In genomic region chr1:80719436-80719835, GRCm38 (mm10) we compare ENCODE assay signal across 16 mouse cellular contexts. TPM values are rescaled to one million over a fixed set of nuclear protein-coding genes. Genes with fewer than 3 reads are reported as not detected.
DNase-seq lines count a peak whose midpoint lies in the region; ATAC-seq and TF ChIP-seq lines count a peak whose summit lies in the region.
"Had no signal": no experiment of that assay in that cellular context is flagged by ENCODE, and none has a peak within 500 bp of the region (broad histone marks: within the 10 kb centered on the region; RNA-seq: fewer than 3 reads in every experiment).

No protein-coding gene starts in this region.

- no peaks in the 10 kb centered on the region for H3K27me3 ChIP-seq in kidney, adult 2 months (replicated peaks; ENCODE audit: control insufficient read depth, insufficient read depth, low read length)
- H3K27me3 ChIP-seq in kidney, embryonic 15.5 days = no peaks in the 10 kb centered on the region
- H3K27me3 ChIP-seq: embryonic facial prominence, embryonic 12.5 days; forebrain, embryonic 15.5 days; limb, embryonic 12.5 days; liver, embryonic 13.5 days had no signal

- no peak overlapping the region for H3K4me3 ChIP-seq in kidney, adult 2 months (ENCODE audit: insufficient read depth, low read depth, low read length)
- H3K4me3 ChIP-seq in kidney, embryonic 15.5 days (replicated peaks) = no peak overlapping the region
- H3K4me3 ChIP-seq: embryonic facial prominence, embryonic 12.5 days; forebrain, embryonic 15.5 days; hindbrain, embryonic 10.5 days; layer of hippocampus, adult 2 months; limb, embryonic 12.5 days; liver, embryonic 13.5 days had no signal

- H3K4me2 ChIP-seq in kidney, embryonic 15.5 days = no peak overlapping the region
- H3K4me2 ChIP-seq: embryonic facial prominence, embryonic 12.5 days; forebrain, embryonic 15.5 days; limb, embryonic 12.5 days; liver, embryonic 13.5 days had no signal

- TF ChIP-seq CTCF in kidney, adult 2 months (conservative IDR thresholded peaks at IDR 0.05; ENCODE audit: insufficient read depth, insufficient read length, low read depth, low read length) = no peak

- no peak for ATAC-seq in kidney, embryonic 15.5 days (replicated peaks; ENCODE audit: low FRiP score)
- peak; percentile 29; the same call in 1 of the 2 replicates for ATAC-seq in granulocyte monocyte progenitor cell, adult 5-6 weeks (replicated peaks; ENCODE audit: poor library complexity, severe bottlenecking)
- ATAC-seq in monocyte, adult 5-6 weeks (replicated peaks; ENCODE audit: insufficient number of reproducible peaks, low FRiP score, low TSS enrichment, poor library complexity, severe bottlenecking) = no peak
- ATAC-seq: forebrain, embryonic 15.5 days; Patski had no signal

- no peak overlapping the region for H3K27ac ChIP-seq in kidney, adult 2 months (ENCODE audit: insufficient read depth, low read depth, low read length)
- no peak overlapping the region for H3K27ac ChIP-seq in kidney, embryonic 15.5 days
- H3K27ac ChIP-seq: embryonic facial prominence, embryonic 12.5 days; forebrain, embryonic 15.5 days; hindbrain, embryonic 10.5 days; layer of hippocampus, adult 2 months; limb, embryonic 12.5 days; liver, embryonic 13.5 days had no signal

- H3K9ac ChIP-seq in kidney, embryonic 15.5 days = no peak overlapping the region
- H3K9ac ChIP-seq: embryonic facial prominence, embryonic 12.5 days; forebrain, embryonic 15.5 days; limb, embryonic 12.5 days; liver, embryonic 13.5 days had no signal

- H3K36me3 ChIP-seq in kidney, adult 2 months (ENCODE audit: control insufficient read depth, insufficient read depth, low read length) = no peaks in the 10 kb centered on the region
- no peaks in the 10 kb centered on the region for H3K36me3 ChIP-seq in kidney, embryonic 15.5 days
- H3K36me3 ChIP-seq: embryonic facial prominence, embryonic 12.5 days; forebrain, embryonic 15.5 days; hindbrain, embryonic 10.5 days; limb, embryonic 12.5 days; liver, embryonic 13.5 days had no signal

- DNase-seq in cerebellum, postnatal 14 days = peak; percentile 20 to 43
- no peak for DNase-seq in cerebellum, adult 11-12 months
- peak; percentile 10 for DNase-seq in kidney, adult 2 months
- peak; percentile 41 for DNase-seq in CD4-positive helper T cell, adult 2 months (ENCODE audit: low read depth, low spot score)
- DNase-seq in layer of hippocampus, adult 8-10 months (ENCODE audit: low spot score in 2 of 2) = no peak
- DNase-seq: liver, embryonic 13.5 days; midbrain, embryonic 14.5 days had no signal

- 73% methylated on average over 6 of the region's 6 CpGs for WGBS in kidney, adult 2 months
- 81% methylated on average over 6 of the region's 6 CpGs for WGBS in kidney, embryonic 15.5 days

- no peak for TF ChIP-seq POLR2A in kidney, adult 2 months (IDR thresholded peaks at IDR 0.05; ENCODE audit: low read depth, low read length)

- no peaks in the 10 kb centered on the region for H3K9me3 ChIP-seq in kidney, embryonic 15.5 days (replicated peaks)
- H3K9me3 ChIP-seq: embryonic facial prominence, embryonic 12.5 days; forebrain, embryonic 15.5 days; hindbrain, embryonic 10.5 days; limb, embryonic 12.5 days; liver, embryonic 13.5 days had no signal

- H3K4me1 ChIP-seq in kidney, adult 2 months (ENCODE audit: control insufficient read depth, insufficient read depth, low read length) = no peaks in the 10 kb centered on the region
- 0 out of 2 replicates have a peak, but pooled peaks cover 3% of the 10 kb centered on the region for H3K4me1 ChIP-seq in kidney, embryonic 15.5 days
- H3K4me1 ChIP-seq: embryonic facial prominence, embryonic 12.5 days; forebrain, embryonic 15.5 days; hindbrain, embryonic 10.5 days; limb, embryonic 12.5 days; liver, embryonic 13.5 days had no signal

RNA-seq across cellular contexts. Expression of gene Dock10, which starts 38.9 kb away (rescaled TPM):
- 2.8 and 4.1 TPM in 2 replicates for polyA plus RNA-seq in kidney, adult 2 months (2012; rRNA removed)
- polyA plus RNA-seq in kidney, embryonic 15.5 days (2015; fragmentation: Nextera tagmentation; extraction: Ambion mirVana) = 4.6 and 4.7 TPM in 2 replicates
- 149 TPM in 2 replicates for total RNA-seq in granulocyte monocyte progenitor cell, adult 5-6 weeks (2014; fragmentation: Nextera tagmentation)
- 117 and 126 TPM in 2 replicates for total RNA-seq in granulocyte monocyte progenitor cell, adult 5-6 weeks (2017)
- 10 to 100 TPM; 76.7 to 93.2 (median 85.1) TPM for total RNA-seq in layer of hippocampus, adult 8-10 months (2022)
- 171 to 265 TPM (median 188 TPM) in 3 replicates for total RNA-seq in monocyte, adult 5-6 weeks (2017)

Comparison
In these comparisons a context has a peak if more than half of its experiments do, and no peak if none do; other contexts are left out.
1. DNase-seq: peak in cerebellum, postnatal 14 days (2 of 2), kidney, adult 2 months (single experiment) and CD4-positive helper T cell, adult 2 months (single experiment); none in cerebellum, adult 11-12 months (single experiment) and layer of hippocampus, adult 8-10 months (0 of 2).